Mouse (Mus musculus) lung, adult 2 months (tissue): ENCODE measurements around the gene Abca14. TPM values are rescaled to one million over a fixed set of nuclear protein-coding genes. Genes with fewer than 3 reads are reported as not detected.

Experiments used
- DNase-seq: peaks from one replicate; pipeline ENCODE4 v3.0.0; 2022
- H3K4me1 ChIP-seq: fragments of 200-500 bp; 2 replicates; pipeline ENCODE4 v1.6.1; 2011; ENCODE audit warnings: low read length; ENCODE audit not compliant: control insufficient read depth, insufficient read depth
- H3K4me3 ChIP-seq: fragments of 200-500 bp; replicated peaks from 2 replicates; pipeline ENCODE3; 2011; ENCODE audit warnings: low read depth, mild to moderate bottlenecking, control low read depth, low read length; ENCODE audit errors: extremely low read depth
- CTCF ChIP-seq: fragments of 200-500 bp; IDR thresholded peaks from 2 replicates; pipeline ENCODE4 v1.5.1; 2011; ENCODE audit warnings: mild to moderate bottlenecking, low read length, control low read depth; ENCODE audit not compliant: insufficient read depth
- POLR2A ChIP-seq: fragments of 200-500 bp; IDR thresholded peaks from 2 replicates; pipeline ENCODE4 v1.6.1; 2011; ENCODE audit warnings: low read depth, mild to moderate bottlenecking, control low read depth, low read length, borderline replicate concordance; ENCODE audit errors: extremely low read depth
- WGBS: fragments of 180-500 bp; shearing (Covaris S2); methylation state at CpG from one replicate; pipeline ENCODE4 v1.1.7; 2018; 5-methylcytosine and 5-hydroxymethylcytosine counted together
- polyA plus RNA-seq: library from polyadenylated mRNA; depleted of rRNA; stranded (reverse); fragments of >200 nt; gene quantifications from 2 replicates; pipeline ENCODE4 v1.2.3, GENCODE M21; 2012; rRNA removed

Gene Abca14
- 0.14 TPM in 1 of 2 replicates, not detected in the other for polyA plus RNA-seq

- 12% methylated on average over 26 of the region's 26 CpGs for WGBS
- TF ChIP-seq CTCF (peak; percentile 81), POLR2A (no peak)
- DNase-seq = peak; percentile 85
- peaks cover 9% of the 10 kb centered on the region for H3K4me1 ChIP-seq
- H3K4me3 ChIP-seq = no peak within 1 kb of the TSS
Observed at GRCm38 (mm10) chr7:120203789-120204188, at the start of gene Abca14. Gene Abca14 (plus strand): TSS chr7:120203961.

GRCm38 (mm10) chr7:120156841-120157409 lies 46.8 kb upstream of the Abca14 start:
- TF ChIP-seq CTCF = no peak
- TF ChIP-seq POLR2A = no peak
- 32% methylated on average over 2 of the region's 2 CpGs for WGBS
- no peak overlapping the region for H3K4me3 ChIP-seq
- H3K4me1 ChIP-seq = no peaks in the 10 kb centered on the region
- DNase-seq = no peak

GRCm38 (mm10) chr7:120157575-120158061 lies 46.1 kb upstream of the Abca14 start:
- Histone ChIP-seq H3K4me3 (no peak overlapping the region), H3K4me1 (no peaks in the 10 kb centered on the region)
- TF ChIP-seq CTCF (no peak), POLR2A (no peak)
- DNase-seq = no peak
- 47% methylated on average over 5 of the region's 5 CpGs for WGBS

- H3K4me3 ChIP-seq = no peak overlapping the region
- DNase-seq = no peak
- TF ChIP-seq CTCF = no peak
- TF ChIP-seq POLR2A = no peak
- WGBS = 24% methylated on average over 4 of the region's 4 CpGs
- H3K4me1 ChIP-seq = no peaks in the 10 kb centered on the region
Observed at GRCm38 (mm10) chr7:120158121-120158613, 45.6 kb upstream of the Abca14 start.

GRCm38 (mm10) chr7:120163581-120164251 lies 40.0 kb upstream of the Abca14 start:
- Histone ChIP-seq H3K4me3 (no peak overlapping the region), H3K4me1 (no peaks in the 10 kb centered on the region)
- no peak for DNase-seq
- no peak for TF ChIP-seq CTCF
- TF ChIP-seq POLR2A = no peak
- 72% methylated on average over 11 of the region's 11 CpGs for WGBS

- 66% methylated on average over 1 of the region's 1 CpGs for WGBS
- no peak for TF ChIP-seq CTCF
- TF ChIP-seq POLR2A = no peak
- no peak for DNase-seq
- H3K4me1 ChIP-seq = no peaks in the 10 kb centered on the region
- H3K4me3 ChIP-seq = no peak overlapping the region
Observed at GRCm38 (mm10) chr7:120172188-120172700, 31.5 kb upstream of the Abca14 start.

- 80% methylated on average over 10 of the region's 10 CpGs for WGBS
- DNase-seq = no peak
- TF ChIP-seq POLR2A = no peak
- no peak for TF ChIP-seq CTCF
- H3K4me1 ChIP-seq = no peaks in the 10 kb centered on the region
- no peak within 1 kb of the TSS for H3K4me3 ChIP-seq
Observed at GRCm38 (mm10) chr7:120173603-120174244, 30.0 kb upstream of the Abca14 start, which contains the start of gene Anks4b. Gene Anks4b (plus strand): TSS chr7:120173858.

- DNase-seq = no peak
- 71% methylated on average over 11 of the region's 11 CpGs for WGBS
- no peak overlapping the region for H3K4me3 ChIP-seq
- TF ChIP-seq CTCF (no peak), POLR2A (no peak)
- H3K4me1 ChIP-seq = no peaks in the 10 kb centered on the region
Observed at GRCm38 (mm10) chr7:120174723-120175504, 28.8 kb upstream of the Abca14 start.

GRCm38 (mm10) chr7:120177611-120178010 lies 26.1 kb upstream of the Abca14 start:
- Histone ChIP-seq H3K4me3 (no peak overlapping the region), H3K4me1 (no peaks in the 10 kb centered on the region)
- TF ChIP-seq POLR2A (no peak), CTCF (no peak)
- DNase-seq = no peak
- 65% methylated on average over 3 of the region's 3 CpGs for WGBS
